Mouse (Mus musculus): ENCODE results near the gene Olfr811.

The Olfr811 gene

GRCm38 (mm10) chr10:129804296-129804695 is at the start of gene Olfr811:
Gene Olfr811 (minus strand): TSS chr10:129804396.
- in situ Hi-C loops (cut with MseI, MboI) = no loop called here

- in situ Hi-C loops (cut with MseI, MboI) = no loop called here
These were observed 43.1 kb upstream of the Olfr811 start for GRCm38 (mm10) chr10:129847343-129847742.

- in situ Hi-C loops (cut with MseI, MboI) = no loop called here
These were observed 41.8 kb upstream of the Olfr811 start, which contains the start of gene Olfr812 for GRCm38 (mm10) chr10:129845994-129846393. Gene Olfr812 (minus strand): TSS chr10:129846094.

- in situ Hi-C loops (cut with MseI, MboI) = no loop called here
These were observed 9.4 kb downstream of the Olfr811 start, which contains the start of gene Olfr810 for GRCm38 (mm10) chr10:129794817-129795216. Gene Olfr810 (minus strand): TSS chr10:129794917.

GRCm38 (mm10) chr10:129778123-129778522 is 26.1 kb downstream of the Olfr811 start:
- in situ Hi-C loops (cut with MseI, MboI) = no loop called here

- in situ Hi-C loops (cut with MseI, MboI) = no loop called here
These were observed 29.9 kb downstream of the Olfr811 start, which contains the start of gene Olfr809 for GRCm38 (mm10) chr10:129774338-129774737. Gene Olfr809 (plus strand): TSS chr10:129774638.

- in situ Hi-C loops (cut with MseI, MboI) = no loop called here
These were observed 39.0 kb downstream of the Olfr811 start, which contains the start of gene Olfr808 for GRCm38 (mm10) chr10:129765182-129765581. Gene Olfr808 (plus strand): TSS chr10:129765482.

GRCm38 (mm10) chr10:129757693-129758092 is 46.5 kb downstream of the Olfr811 start, which contains the start of gene Olfr807:
Gene Olfr807 (minus strand): TSS chr10:129757793.
- in situ Hi-C loops (cut with MseI, MboI) = no loop called here

All from mouse trophoblast stem cell (cell line).